Mouse (Mus musculus) monocyte, adult 2 months (primary cell): ENCODE data around the gene Rrnad1.
A peak's percentile ranks its signal among the peaks of the same experiment; 100 is the strongest.

Experiments
- DNase-seq, 2 experiments: peaks; one replicate each; pipeline ENCODE4 v3.0.0; 2022; ENCODE audit warnings: low spot score in 2 of 2, low read depth in 1 of 2

The Rrnad1 gene

GRCm38 (mm10) chr3:87930078-87930795 lies at the start of gene Rrnad1, which contains the start of gene Isg20l2:
TSS of gene Rrnad1 (minus strand) at chr3:87930717.
TSS of gene Isg20l2 (plus strand) at chr3:87930314.
- peak; percentile 84 to 93 for DNase-seq

GRCm38 (mm10) chr3:87980085-87980484 lies 49.6 kb upstream of the Rrnad1 start:
- no peak for DNase-seq

GRCm38 (mm10) chr3:87979493-87979892 lies 49.0 kb upstream of the Rrnad1 start:
- no peak for DNase-seq

GRCm38 (mm10) chr3:87974381-87974987 lies 44.0 kb upstream of the Rrnad1 start:
- DNase-seq: no peak

DNA sequence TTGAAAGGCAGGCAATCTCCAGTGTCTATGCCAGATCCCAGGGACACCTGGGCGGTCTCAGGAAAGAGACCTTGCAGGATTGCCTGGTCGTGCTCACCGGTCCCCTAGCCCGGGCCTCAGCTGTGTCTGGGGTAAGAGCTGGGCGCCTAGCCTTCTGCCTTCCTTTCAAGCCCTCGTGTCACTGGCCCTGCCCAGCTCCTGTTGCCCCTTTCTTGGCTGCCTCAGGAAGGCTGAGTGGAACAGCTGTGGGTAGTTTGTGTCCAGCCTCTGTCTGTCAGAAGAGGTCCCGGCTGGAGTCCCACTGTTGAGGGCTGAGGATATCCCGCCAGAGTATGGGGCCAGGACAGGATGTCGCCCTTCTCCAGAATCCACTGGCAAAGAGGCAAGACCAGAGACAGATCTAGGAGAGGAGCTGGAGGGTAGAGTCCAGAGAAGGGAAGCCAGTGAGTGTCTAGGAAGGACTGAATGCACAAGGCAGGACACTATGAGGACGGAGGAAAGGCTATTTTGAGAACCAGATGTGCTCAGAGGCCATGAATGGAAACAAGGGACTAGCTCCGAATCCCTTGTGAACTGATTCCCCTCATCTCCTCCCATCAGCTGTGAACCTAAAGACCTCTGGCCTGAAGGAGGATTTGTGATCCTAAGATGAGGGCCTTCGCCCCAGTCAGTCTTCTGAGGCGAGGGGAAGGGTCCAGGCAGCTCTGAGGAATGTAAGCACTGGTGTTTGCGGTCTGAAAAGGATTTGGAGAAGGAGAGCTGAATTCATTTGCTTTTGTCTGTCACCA lies 43.3 kb upstream of the Rrnad1 start:
- DNase-seq: no peak

- no peak for DNase-seq
Measured at GRCm38 (mm10) chr3:87972776-87973175, 42.3 kb upstream of the Rrnad1 start.

GRCm38 (mm10) chr3:87972203-87972664 lies 41.7 kb upstream of the Rrnad1 start:
- no peak for DNase-seq

DNA sequence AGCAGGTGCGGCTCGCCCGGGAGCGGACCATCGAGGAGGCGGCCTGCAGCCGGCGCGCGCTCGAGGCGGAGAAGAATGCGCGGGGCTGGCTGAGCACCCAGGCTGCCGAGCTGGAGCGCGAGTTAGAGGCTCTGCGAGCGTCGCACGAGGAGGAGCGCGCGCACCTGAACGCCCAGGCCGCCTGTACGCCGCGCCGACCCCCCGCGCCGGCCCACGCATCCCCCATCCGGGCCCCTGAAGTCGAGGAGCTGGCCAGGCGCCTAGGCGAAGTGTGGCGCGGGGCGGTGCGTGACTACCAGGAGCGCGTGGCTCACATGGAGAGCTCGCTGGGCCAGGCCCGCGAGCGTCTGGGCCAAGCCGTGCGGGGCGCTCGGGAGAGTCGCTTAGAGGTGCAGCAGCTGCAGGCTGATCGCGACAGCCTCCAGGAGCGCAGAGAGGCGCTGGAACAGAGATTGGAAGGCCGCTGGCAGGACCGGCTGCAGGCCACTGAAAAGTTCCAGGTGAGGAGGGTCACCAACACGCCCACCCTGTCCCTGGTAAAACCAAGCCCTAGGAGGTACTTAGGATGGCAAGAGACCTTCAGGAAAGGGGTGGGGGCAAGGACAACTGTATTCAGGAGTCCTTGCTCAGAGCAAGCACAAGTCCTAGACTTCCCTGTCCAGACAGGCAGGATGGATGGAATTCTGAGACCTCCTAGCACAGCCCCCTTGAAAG lies 41.1 kb upstream of the Rrnad1 start:
- no peak for DNase-seq

DNA sequence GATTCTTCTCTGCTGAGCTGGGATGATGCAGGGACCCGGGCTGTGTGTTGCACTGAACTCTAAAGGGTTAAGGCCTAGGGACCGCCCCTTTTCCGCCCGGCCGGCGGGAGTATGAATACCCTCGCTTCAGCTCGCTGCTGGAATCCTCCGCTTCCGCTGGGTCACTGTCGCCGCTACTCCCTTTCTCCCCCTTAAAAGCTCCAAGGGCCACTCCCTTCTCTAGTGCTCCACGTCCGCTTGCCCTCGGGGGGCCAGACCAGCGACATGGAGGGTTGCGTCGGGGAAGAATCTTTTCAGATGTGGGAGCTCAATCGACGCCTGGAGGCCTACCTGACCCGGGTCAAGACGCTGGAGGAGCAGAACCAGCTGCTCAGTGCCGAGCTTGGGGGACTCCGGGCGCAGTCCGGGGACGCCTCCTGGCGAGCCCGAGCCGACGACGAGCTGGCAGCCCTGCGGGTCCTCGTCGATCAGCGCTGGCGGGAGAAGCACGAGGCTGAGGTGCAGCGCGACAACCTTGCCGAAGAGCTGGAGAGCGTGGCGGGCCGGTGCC lies 40.5 kb upstream of the Rrnad1 start, which contains the start of gene Nes:
Gene Nes, plus strand, starts transcription at position 140 of the 550 bp plus-strand sequence.
- no peak for DNase-seq

- DNase-seq: no peak
Measured at GRCm38 (mm10) chr3:87970184-87970938, 39.8 kb upstream of the Rrnad1 start.

DNA sequence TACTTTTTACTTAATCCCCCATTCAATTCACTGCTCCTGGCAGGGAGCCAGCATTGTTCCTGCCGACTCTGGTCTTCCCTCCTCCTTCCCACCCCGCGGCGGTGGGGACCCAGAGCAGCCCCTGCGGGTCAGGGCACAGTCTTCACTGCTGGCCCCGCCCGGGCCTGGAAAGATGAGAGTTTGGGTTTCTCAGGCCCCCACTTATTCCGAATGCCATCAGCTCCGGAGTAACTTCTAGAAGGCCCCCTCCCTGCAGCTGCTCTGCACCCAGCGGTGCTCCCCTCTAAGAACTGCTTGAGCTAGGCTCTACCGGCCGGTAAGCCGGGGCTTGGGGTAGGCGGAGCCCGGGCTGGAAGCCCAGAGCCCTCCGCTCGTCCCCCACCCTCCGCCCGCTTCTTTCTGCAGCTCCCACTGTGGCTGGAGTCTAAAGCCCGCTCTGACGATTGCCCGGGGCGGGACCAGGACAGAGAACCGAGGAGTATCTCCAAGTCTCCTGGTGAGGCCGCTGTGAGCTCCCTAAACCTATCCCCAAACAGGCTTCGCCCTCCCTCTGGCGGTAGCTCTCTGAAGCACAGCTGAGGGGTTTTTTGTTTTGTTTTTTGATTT lies 30.2 kb upstream of the Rrnad1 start:
- DNase-seq: peak; percentile 29 to 59

DNA sequence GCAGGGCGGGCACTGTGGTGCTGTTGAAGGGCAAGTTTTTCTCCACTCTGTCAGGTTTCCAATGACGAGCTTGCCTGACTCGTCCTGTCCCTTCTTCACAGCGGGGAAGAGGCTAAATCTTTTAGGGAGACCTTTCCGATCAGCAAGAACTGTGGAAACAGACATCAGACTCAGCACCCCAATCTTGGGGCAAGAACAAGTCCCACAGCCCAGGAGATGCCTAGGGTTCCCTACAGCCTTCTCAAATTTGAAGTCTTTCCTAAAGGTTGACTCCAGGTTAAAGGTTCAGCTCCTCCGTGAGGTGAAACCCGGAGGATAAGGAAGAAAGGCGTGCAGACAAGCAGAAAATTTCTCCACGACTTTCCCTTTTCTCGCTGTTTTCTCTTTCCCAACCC lies 29.7 kb upstream of the Rrnad1 start:
- DNase-seq: no peak

DNA sequence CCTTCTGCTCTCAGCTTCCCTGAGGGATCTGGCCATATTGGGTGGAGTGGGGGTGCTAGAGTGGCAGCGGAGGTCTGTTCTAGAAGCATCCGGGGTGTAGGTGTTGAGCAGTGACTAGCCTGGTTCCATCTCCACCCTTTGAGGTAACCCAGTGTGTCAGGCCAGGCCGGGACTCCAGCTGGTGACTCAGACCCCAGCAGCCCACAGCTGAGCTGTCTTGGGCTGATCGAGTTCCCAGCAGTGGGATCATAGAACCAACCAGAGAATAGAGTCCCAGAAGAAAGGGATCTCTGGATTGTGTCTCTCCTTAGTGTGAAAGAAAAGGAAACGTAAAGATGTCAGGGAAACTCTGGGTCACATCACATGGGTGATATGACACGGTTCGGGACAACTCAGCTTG lies 28.9 kb upstream of the Rrnad1 start:
- no peak for DNase-seq

DNA sequence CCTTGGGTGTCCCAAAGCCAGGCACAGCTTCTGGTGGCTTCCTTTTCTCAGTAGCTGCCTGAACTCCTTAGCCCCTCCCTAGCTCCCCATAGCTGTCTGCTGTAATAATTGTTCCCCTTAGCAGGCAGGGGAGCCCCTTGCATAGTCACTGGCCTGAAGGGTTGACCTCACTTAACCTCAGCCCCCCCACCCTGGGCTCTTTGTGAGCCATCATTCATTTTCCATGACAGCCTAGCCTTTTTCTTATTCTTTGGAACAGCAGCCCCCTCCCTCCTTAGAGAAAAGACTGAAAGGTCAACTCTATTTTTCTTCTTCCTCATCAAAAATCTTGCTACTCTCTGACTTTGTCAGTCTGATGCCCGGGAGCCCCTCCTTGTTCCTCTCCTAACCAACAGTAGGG lies 28.4 kb upstream of the Rrnad1 start:
- DNase-seq: no peak

GRCm38 (mm10) chr3:87958476-87958875 lies 28.0 kb upstream of the Rrnad1 start:
- no peak for DNase-seq

DNA sequence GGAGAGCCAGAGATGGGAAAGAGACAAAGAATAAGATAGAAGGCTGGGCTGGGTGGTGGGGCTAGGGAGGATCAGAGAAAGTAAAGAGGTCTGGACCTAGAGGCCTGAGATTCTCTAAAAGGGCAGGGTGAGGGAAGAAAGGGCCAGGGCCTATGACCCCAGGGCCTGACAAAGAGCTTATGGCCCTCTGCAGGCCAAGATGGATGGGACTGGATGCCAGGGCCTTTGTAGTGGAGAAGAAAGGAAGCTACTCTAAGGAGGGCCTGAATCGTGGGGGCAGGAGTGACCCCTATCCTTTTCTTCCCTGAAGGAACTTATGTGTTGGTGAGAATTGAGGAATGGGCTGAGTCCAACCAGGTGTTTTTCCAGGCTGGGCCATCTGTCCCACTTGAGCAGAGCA lies 27.5 kb upstream of the Rrnad1 start:
- no peak for DNase-seq

GRCm38 (mm10) chr3:87952440-87952839 lies 21.9 kb upstream of the Rrnad1 start:
- DNase-seq: no peak

- no peak for DNase-seq
Measured at GRCm38 (mm10) chr3:87951946-87952345, 21.4 kb upstream of the Rrnad1 start.

- no peak for DNase-seq
Measured at GRCm38 (mm10) chr3:87949955-87950515, 19.5 kb upstream of the Rrnad1 start.
